Mouse (Mus musculus) ovary, postnatal 14 days (tissue): ENCODE data around the gene Gm5148.

ENCODE experiments used
- DNase-seq: peaks from one replicate; pipeline ENCODE4 v3.0.0; 2022; ENCODE audit warnings: low spot score

Gene Gm5148

DNA sequence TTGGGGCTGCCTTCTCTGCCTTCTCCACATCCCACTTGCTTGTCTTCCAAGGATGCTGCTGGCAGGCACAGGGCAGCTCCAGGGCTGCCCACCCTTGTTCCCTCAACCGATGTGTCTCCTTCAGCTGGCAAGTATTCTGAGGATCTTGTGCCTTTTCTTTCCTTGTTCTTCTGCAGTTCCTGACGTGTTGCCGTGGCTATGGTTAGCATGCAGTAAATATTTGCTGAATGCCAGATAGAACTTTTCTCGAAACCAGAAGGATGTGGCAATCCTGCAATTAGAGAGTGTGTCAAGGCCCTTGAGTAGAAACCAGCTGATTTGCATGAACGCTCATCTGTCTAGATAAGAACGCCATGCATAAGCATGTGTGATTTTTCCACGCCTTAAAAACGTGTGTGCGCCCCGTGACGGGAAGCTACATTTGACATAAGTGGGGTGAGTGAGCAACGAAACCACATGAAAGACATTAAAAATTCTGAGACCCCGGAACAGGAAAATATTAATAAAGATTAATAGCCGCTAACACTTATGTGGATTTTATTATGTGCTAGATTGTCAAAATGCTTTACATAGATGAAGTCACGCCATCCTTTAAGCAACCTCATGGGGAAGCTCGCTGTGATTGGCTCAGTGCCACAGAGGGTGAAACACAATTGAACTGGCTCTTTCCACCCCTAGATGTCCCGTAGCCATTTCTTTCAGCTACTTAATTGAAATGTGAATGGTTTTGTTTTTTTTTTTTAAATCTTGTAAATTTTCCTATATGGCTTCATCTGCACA is 14.1 kb upstream of the Gm5148 start:
- DNase-seq, result no peak

DNA sequence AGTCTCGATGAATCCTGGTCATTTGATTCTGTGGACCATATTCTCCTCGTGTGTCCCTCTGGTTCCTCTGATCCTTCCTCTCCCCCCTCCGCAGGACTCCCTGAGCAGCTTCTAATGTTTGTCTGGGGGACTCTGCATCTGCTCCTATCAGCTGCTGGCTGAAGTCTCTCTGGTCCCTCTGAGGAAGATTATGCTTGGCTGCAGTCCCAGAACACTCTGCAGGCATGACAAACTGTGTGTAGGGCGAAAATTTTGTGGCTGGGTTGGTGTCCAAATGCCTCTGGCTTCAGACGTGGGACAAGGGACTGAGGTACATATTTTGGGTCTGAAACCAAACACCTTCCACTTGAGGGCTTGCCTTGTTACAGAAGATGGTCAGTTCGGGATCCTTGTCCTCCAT is 13.1 kb upstream of the Gm5148 start:
- DNase-seq, result no peak

DNA sequence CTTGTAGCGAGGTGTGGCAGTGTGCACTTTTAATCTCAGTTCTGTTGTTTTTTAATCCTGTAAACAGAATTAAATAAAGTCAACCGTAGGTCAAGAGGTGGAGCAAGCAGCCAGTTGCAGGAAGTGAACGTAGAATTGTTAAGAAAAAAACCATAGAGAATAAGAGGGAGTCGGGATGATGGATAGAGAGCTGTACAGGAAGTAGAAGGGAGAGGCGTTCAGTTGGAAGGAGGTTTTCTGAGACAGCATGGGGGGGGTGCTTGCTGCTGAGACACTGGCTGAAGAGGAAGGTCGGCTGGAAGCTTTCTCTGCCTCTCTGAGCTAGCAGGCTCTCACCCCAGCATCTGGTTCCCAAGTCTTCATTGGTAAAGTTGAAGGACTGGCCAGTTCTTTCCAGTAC is 10.9 kb upstream of the Gm5148 start:
- no peak for DNase-seq

DNA sequence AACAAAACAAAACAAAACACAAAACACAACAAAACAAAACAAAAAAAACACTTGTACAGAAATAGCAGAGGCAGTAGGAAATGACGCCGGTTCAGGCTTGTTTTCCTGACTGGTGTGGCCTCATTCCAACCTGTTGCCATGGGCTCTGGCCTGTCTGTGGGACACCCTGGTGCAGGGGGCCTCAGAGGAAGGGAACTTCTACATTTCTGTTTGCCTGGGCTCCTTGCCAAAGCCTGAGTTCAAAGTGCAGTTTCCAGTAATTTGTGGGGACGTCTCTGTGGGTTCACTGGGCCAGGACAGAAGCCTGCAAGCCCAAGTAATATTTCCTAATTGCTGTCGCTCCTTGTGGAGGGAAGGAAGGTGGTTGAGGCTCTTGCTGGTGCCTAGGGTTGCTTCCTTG is 4.9 kb upstream of the Gm5148 start:
- no peak for DNase-seq

DNA sequence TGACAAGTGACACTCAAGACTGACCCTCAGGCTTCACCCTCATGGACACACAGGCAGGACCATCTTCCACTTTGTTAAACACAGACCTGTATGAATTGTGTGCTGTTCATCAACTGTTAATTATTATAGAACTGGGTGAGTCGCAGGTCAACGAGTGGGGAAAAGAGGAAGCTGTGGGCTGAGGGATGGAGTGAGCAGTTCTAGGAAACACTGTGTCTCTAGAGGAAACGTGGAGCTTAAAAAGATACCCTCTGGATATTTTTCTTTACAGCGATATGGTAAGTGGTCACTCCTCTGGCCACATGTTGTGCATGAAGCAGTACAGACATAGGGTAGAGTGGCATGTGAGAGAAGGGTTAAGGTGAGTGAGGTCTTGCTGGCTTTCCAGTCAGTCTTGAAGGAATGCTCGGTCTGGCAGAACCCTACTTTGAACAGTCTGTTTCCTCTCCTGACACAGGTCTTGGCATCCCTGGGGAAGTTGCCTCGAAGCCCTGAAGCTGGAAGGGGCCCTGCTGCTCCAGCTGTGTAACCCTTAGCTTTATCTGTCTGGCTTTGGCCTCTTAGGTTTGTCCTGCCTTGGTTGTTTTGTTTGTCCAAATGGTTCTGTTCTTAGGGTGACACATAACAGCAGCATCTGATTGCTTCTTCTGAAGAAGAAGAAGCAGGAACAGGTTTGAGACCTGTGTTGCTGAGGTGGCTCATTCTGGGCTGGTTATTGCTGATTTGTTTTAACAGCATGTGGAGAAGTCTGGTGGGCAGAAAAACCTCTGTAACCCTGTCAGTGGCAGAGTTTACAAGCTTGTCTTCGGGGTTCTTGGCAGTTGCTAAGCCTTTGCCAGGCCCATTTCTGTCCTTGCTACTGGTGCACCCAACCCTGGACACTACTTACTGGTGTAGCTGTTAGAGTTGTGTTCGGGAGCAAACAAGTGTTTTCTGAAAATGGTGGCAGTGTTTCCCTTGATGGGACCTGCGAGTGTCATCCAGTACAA is 4.1 kb upstream of the Gm5148 start:
- no peak for DNase-seq

DNA sequence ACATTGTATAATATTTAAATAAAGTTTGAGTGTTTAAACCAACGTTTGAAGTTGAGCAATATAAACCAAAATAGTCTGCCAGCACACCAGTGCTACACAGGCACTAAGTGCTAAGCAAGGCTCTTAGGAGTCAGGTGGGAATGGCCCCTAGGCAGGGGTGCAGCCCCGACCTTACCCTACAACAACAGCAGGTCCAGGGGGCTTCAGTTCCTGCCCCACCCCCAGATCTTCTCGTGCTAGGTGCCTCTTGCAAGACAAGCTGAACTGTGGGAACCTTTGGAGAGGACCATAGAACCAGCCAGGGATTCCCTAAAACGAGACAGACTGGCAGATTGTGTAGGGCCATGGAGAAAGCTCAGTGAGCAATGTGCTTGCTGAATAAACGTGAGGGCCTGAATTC is 3.1 kb upstream of the Gm5148 start:
- DNase-seq, result no peak

DNA sequence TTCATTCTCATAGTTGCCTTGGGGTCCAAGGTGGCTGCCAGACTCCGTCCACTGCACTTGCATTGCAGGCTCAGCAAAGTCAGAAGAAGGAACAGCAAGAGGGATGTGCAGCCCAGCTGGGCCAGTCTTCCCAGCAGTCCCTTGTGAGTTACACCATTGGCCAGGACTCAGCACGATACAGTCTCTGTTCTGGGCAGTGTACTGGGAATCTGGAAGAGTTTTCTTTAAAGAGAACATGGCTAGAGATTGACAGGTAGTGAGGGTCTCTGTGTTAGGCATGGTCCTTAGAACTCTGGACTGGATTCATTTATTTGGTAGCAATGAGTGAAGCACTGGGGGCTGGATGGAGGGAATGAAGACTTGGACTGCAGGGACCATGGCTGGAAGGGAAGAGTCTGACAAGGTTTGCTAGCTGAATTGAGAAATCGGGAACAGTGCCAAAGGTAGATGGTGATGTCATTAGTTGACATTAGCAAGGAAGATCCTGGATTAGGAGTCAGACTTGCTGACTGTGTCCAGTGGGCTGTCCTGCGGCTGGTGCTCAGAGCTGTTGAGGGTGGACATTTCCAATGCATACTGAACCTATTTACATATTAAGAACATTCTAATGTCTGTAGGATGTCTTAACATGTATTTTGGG is 2.3 kb upstream of the Gm5148 start:
- DNase-seq, result no peak

DNA sequence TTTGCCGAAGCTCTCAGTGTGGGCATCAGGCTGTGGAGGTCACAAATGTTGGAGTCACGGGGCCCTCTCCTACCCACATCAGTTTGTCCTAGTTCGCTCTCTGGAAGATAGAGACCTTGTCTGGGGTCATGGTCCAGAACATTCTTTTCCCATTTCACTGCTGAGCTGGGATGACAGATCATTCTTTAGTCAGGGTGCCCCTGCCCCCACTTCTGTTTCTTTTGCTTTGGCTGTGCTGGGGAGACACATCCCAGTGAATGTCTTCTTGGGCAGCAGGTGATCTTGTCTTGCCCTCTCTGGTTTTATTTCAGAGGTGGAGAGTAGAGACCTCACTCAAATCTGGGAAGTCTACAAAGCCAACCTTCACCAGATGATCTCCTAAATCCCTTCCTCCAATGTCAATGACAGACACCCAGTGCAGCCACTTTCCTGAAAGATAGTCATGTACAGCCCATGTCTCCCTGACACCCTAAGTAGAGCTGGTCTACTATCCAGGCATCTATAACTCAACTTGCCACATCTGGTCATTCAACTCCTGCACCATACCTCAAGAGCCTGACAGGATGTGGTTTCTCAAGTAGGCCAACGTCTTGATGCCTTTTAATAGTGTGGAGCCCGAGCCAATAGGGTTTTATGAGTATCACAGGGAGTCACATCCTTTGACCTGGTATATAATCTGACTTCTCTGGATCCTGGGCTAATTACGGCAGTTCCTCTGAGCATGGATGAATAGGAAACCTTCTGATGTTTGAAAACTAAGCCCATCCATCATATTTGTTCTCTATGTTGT is 851 bp upstream of the Gm5148 start:
- DNase-seq, result no peak

DNA sequence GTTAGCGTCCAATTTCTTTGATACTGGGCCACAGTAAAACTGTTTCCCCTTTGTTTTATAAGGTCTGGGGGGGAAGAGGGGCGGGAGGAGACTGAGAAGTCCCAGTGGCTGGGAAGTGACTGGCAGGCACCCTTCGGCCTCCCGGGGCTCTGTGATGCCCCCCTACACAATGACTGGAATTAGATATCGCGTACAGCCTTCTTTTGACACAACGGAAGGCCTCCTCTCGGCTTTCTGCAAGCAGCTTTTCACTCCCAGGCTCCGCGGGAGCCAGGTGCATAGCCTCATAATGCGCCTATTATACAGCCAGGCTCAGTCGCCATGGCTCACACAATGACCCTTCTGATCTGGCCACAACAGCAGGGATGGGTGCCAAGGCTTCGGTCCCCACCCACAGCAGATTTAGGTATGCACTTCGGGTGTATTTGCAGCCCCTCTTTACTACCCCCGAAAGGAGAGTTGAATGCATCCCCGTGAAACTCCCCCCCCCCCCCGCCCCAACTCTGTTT is 574 bp downstream of the Gm5148 start:
- no peak for DNase-seq

DNA sequence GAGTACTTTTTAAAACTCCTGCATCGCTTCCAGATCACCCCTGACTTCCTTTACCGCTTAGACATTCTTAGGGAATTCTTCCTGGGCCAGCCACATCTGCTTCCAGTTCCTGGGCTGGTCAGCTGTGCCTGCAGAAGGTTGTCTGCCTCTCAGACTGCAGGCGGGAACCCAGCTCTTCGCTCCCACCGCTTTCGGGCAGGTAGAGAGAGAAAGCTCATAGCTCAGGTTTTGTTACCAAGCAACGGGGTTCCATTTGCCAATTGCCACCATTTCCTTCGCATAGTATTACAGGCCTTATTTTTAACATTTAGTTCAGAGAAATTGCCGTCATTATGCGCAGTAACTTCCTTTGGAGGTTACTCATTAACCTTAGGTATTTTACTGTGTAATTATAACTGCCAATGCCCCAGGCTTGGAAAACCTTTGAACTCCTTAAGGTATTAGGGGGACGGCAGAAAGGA is 1.2 kb downstream of the Gm5148 start:
- no peak for DNase-seq

DNA sequence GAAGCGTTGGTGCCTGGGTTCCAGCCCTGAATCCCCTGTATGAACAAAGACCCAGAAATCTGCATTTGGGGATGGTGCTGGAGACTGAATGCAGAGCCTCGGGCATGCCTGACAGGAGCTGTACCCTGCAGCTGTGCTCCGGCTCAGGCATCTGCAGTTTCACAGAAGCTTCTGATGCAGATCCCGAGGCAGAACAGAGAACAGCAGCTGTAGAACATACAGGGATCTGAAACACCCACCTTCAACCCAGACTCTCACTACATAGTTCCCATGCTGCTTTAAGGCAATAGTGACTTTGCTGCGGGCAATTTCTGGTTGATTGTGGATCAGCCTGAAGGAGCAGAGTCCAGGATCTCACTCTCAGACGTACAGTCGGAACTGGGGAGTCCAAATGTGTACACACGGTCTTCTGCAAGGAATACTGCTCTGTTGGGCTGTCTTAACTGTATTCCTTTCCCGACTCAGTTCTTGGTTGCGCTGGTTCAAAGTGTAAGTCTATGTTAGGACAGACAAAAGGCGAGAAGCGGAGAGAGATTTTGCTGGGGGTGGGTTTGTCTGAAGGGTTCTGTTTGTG is 1.7 kb downstream of the Gm5148 start:
- DNase-seq, result no peak

DNA sequence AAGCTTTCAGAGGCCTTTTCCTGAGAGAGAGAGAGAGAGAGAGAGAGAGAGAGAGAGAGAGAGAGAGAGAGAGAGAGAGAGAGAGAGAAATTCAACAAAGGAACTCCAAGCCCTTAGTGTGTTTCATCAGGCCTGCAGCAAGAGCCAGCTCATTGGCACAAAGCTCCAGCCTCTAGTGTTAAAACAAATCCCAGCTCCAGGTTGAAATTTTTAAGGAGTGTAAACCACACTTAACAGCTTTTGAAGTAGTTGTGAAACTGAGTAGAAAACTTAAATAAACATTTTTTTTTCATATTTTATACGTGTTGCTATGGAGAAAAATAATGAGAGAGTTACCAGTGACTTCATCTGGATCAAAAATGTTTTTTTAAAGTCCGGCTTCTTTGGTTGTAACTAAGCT is 7.3 kb downstream of the Gm5148 start:
- no peak for DNase-seq

DNA sequence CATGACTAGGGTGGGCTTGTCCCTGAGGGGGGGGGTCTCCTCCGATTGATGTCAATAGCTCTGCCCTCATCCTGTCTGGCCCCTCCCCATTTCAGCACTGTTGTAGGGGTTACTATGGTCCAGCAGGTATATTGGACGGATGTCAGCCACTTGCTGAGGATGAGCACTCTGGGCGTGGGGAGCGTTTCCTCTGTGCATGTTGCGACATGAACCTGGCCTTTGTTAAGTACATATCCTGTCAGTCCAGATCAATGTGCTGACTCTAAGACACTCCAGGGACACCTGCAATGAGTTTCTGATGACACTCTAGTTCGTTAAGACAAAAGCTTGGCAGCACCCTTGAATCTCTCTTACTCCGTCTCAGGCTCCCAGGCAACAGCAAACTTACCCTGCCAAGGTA is 8.6 kb downstream of the Gm5148 start:
- no peak for DNase-seq

DNA sequence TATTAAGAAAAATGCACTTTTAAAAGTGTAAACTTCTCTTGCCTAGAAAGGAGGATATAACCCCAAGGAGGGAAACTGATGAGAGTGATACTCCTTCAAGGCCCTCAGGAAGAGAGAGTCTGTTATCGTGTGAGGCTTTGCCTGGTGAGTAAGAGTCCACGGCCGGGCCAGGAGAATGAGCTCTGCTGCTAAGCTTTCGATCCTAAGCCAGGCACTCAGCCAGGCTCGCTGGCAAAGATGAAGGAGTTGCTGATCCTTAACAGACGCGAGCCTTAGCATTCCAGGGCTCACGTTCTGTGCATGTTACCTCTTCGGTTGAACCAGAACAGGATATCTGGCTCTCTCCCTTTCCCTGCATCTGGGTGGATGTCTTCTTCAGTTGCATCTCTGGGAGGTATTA is 11.8 kb downstream of the Gm5148 start:
- DNase-seq, result peak; percentile 50

DNA sequence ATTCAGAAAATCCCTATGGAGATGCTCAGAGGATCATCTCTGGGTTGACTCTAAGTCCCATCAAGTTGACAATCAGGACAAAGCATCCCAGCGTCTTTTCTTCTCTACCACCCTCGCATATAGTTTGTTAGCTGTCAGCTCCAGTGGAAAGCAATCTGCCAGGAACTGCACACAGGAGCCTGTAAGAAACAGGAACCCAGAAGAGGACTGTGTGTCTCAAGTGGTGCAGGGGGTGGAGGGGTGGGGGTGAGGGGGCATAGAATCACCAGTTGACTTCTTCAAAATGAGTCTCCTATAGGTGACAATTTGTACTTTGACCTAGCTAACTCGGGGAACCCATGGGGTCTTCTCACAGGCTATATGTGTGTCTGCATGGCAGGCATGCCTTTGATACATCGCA is 12.7 kb downstream of the Gm5148 start:
- no peak for DNase-seq

DNA sequence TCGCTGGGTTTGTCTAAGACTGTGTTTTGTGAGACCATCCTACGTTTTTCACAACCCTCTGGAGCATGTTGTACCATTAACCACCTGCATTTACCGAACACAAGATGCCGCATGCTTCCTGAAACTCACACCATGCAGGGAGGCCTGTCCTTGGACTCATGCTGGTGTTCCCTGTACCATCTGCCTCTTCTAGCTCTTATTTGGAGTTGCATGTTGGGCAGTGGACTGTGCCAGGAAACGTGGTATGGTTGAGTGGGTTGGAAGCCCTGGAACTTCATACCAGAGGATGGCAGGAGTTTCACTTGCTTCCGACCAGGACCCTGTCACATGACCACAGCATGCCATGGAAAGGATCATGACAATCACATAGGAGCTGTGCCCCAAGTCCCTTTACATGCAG is 16.5 kb downstream of the Gm5148 start:
- DNase-seq, result no peak

DNA sequence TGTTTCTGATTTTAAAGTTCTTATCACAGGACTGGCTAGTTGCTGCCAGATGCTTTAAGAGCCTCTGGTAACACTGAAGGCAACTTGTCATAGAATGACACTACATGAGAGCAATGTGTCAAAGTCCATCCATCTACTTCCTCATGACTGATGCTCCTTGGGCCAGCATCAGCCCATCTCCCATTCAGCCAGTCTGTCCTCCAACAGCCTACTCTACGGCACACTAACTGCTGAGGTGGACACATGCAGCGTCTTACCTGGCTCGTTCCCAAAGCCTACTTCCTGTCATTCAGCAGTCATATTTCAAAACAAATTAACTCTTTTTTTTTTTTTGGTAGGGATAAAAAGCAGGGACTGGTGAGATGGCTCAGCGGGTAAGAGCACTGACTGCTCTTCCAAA is 17.9 kb downstream of the Gm5148 start:
- no peak for DNase-seq

DNA sequence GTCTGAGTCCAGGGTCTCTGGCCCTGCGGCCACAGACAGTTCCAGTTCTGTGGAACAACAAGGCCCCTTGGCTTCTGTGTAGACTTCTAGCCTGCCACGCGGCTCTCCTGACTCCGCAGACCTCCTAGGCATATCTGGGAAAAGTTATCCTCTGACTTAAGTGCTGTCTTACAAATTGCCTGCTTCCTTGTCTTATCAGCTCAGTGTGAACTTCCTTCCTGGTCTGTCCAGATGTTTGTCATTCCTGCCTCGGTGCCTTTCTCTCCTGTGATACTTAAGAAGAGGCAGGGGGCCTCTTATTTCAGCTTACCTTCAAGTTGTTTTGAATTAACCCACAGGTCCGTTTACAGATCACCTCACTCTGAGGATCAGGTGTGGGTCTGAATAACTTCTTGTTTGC is 18.9 kb downstream of the Gm5148 start:
- no peak for DNase-seq

DNA sequence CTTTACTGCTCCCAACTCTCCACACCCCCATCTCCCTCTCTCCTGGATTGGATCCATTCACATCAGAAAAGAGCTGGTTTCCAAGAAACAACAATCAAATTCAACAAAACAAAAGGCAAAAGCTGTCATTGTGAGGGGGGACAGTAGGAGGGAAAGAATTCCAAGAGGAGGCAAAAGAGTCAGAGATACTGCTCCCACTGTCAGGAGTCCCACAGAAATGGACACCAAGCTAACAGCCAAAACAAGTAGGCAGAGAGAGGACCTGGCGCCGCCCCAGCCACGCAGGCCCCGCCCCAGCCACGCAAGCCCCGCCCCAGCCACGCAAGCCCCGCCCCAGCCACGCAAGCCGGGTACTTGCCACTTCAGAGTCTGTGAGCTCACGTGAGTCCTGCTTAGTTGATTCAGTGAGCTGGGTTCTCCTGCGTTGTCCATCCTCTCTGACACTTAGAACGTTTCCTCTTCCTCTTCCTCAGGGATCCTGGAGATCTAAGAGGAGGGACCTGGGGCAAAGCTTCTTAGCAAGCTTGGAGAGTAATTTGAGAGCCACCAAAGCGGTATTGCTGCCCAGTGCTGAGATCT is 19.5 kb downstream of the Gm5148 start:
- no peak for DNase-seq

DNA sequence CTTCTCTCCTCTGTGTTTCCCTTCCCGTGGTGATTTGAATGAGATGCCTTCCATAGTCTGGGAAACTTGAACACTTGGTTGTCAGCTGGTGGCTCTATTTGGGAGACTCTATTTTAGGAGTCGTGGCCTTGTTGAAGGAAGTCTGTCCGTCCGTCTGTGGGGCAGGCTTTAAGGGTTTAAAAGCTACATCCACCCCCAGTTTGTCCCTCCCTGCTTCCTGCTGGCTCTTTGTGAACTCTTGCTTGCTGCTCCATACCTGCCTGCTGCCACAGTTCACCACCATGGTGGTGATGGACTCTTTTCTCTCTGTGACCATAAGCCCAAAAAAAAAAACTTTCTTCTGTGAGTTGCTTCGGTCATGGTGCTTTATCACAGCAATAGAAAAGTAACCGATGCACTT is 21.2 kb downstream of the Gm5148 start:
- DNase-seq, result no peak

DNA sequence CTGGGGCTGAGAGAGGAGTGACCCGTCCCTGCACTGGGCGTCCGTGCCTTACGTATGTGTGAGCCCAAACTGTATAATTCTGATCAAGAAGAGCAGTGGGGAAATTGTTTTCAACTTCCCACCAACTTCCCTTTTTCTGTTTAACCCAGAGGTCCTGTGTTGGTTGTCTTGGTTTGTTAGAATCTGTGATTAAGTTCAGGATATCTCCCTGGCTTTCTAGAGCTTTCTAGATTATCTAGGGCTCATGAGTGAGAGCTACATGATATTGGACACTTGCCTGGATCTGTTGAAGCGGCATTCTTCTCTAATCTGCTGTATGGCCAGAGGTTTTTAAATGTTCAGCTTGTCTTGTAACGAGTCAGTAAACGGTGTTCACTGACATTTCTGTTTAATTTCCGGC is 30.7 kb downstream of the Gm5148 start:
- no peak for DNase-seq
